Mouse (Mus musculus): ENCODE results near the gene Epn3. TPM values are rescaled to one million over a fixed set of nuclear protein-coding genes. Genes with fewer than 3 reads are reported as not detected.

Gene Epn3
- polyA plus RNA-seq, 1 experiment = 0.05 TPM

- H3K36me3 ChIP-seq (ENCODE audit: control insufficient read depth, insufficient read depth) = no peaks in the 10 kb centered on the region
- peaks cover 24% of the 10 kb centered on the region for H3K27me3 ChIP-seq (ENCODE audit: control insufficient read depth, insufficient read depth, insufficient read length)
- no peak overlapping the region for H3ac ChIP-seq (ENCODE audit: control insufficient read depth, insufficient read length)
- H3K79me2 ChIP-seq (ENCODE audit: control insufficient read depth, insufficient read depth) = no peaks in the 10 kb centered on the region
- H3K4me3 ChIP-seq = no peak overlapping the region
- no peak overlapping the region for H3K4me2 ChIP-seq (ENCODE audit: low read depth)
- no peak for TF ChIP-seq REST (IDR thresholded peaks at IDR 0.05; ENCODE audit: insufficient read depth, insufficient read length)
- no peak for TF ChIP-seq SRF (IDR thresholded peaks at IDR 0.05; ENCODE audit: control insufficient read depth, insufficient read length, low read depth)
- no peak for TF ChIP-seq MYOG (IDR thresholded peaks at IDR 0.05; ENCODE audit: control insufficient read depth in 1 of 3, insufficient read depth in 1 of 3, insufficient read length in 2 of 3, low read depth in 2 of 3)
- no peak for TF ChIP-seq TCF12 (IDR thresholded peaks at IDR 0.05; ENCODE audit: insufficient read depth, poor library complexity, severe bottlenecking)
- no peak for TF ChIP-seq TCF3 (IDR thresholded peaks at IDR 0.05; ENCODE audit: insufficient read length, low read depth)
- no peak for TF ChIP-seq MYOD1 (IDR thresholded peaks at IDR 0.05; ENCODE audit: control insufficient read depth in 1 of 3, insufficient read length in 2 of 3, low read depth in 2 of 3)
- no peak for TF ChIP-seq POLR2A (IDR thresholded peaks at IDR 0.05; ENCODE audit: insufficient read length, low read depth)
- no peak for TF ChIP-seq MAX (IDR thresholded peaks at IDR 0.05; ENCODE audit: low read depth)
- no peak for TF ChIP-seq POLR2AphosphoS2 (IDR thresholded peaks at IDR 0.05; ENCODE audit: insufficient read length, low read depth)
- TF ChIP-seq E2F4 (IDR thresholded peaks at IDR 0.05; ENCODE audit: insufficient read depth) = no peak
These were observed 31.2 kb downstream of the Epn3 start for GRCm38 (mm10) chr11:94468582-94469064.

DNA sequence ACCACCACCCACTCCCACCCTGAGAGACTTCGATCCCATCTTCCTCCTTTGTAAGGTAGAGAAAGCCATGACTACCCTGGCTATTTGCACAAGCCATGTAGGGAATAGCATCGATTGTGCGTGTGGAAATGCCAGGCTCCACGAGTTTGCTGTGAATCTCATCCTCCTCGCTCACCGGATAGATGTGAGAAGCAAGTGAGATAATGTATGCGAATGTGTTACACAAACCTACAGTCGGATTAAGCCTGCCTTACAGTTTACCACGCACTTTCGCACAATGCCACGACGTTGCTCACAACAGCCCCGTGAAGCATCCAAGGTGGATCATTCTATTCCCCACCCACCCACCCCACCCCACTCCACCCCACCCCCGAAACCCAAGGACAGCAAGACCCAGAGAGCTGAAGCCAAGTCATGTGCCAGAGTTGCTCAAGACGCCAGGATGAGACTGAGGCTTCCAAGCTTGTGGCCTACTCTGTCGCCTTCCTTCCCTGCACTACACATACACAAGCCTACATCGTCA is 33.4 kb downstream of the Epn3 start:
- H3K36me3 ChIP-seq (ENCODE audit: control insufficient read depth, insufficient read depth) = no peaks in the 10 kb centered on the region
- no peak overlapping the region for H3K4me2 ChIP-seq (ENCODE audit: low read depth)
- TF ChIP-seq SRF (IDR thresholded peaks at IDR 0.05; ENCODE audit: control insufficient read depth, insufficient read length, low read depth) (no peak), TCF3 (IDR thresholded peaks at IDR 0.05; ENCODE audit: insufficient read length, low read depth) (no peak)
- no peak overlapping the region for H3ac ChIP-seq (ENCODE audit: control insufficient read depth, insufficient read length)
- H3K27me3 ChIP-seq (ENCODE audit: control insufficient read depth, insufficient read depth, insufficient read length) = peaks cover 10% of the 10 kb centered on the region
- no peaks in the 10 kb centered on the region for H3K79me2 ChIP-seq (ENCODE audit: control insufficient read depth, insufficient read depth)
- no peak overlapping the region for H3K4me3 ChIP-seq

- Histone ChIP-seq H3K79me2 (ENCODE audit: control insufficient read depth, insufficient read depth) (no peaks in the 10 kb centered on the region), H3K36me3 (ENCODE audit: control insufficient read depth, insufficient read depth) (no peaks in the 10 kb centered on the region), H3K4me3 (no peak overlapping the region), H3ac (ENCODE audit: control insufficient read depth, insufficient read length) (no peak overlapping the region), H3K27me3 (ENCODE audit: control insufficient read depth, insufficient read depth, insufficient read length) (peaks cover 16% of the 10 kb centered on the region), H3K4me2 (ENCODE audit: low read depth) (no peak overlapping the region)
- TF ChIP-seq MAX (IDR thresholded peaks at IDR 0.05; ENCODE audit: low read depth) (no peak), CEBPB (IDR thresholded peaks at IDR 0.05; ENCODE audit: insufficient read depth, poor library complexity, severe bottlenecking) (no peak), E2F4 (IDR thresholded peaks at IDR 0.05; ENCODE audit: insufficient read depth) (no peak)
These were observed 35.6 kb downstream of the Epn3 start for GRCm38 (mm10) chr11:94464170-94464569.

GRCm38 (mm10) chr11:94461856-94462255 is 37.9 kb downstream of the Epn3 start:
- TF ChIP-seq REST (IDR thresholded peaks at IDR 0.05; ENCODE audit: insufficient read depth, insufficient read length) (no peak), TCF12 (IDR thresholded peaks at IDR 0.05; ENCODE audit: insufficient read depth, poor library complexity, severe bottlenecking) (no peak), TCF3 (IDR thresholded peaks at IDR 0.05; ENCODE audit: insufficient read length, low read depth) (no peak), POLR2A (IDR thresholded peaks at IDR 0.05; ENCODE audit: insufficient read length, low read depth) (no peak), CEBPB (IDR thresholded peaks at IDR 0.05; ENCODE audit: insufficient read depth, poor library complexity, severe bottlenecking) (no peak), MYOG (IDR thresholded peaks at IDR 0.05; ENCODE audit: control insufficient read depth in 1 of 3, insufficient read depth in 1 of 3, insufficient read length in 2 of 3, low read depth in 2 of 3) (no peak), E2F4 (IDR thresholded peaks at IDR 0.05; ENCODE audit: insufficient read depth) (no peak)
- Histone ChIP-seq H3ac (ENCODE audit: control insufficient read depth, insufficient read length) (no peak overlapping the region), H3K4me3 (no peak overlapping the region), H3K36me3 (ENCODE audit: control insufficient read depth, insufficient read depth) (no peaks in the 10 kb centered on the region), H3K79me2 (ENCODE audit: control insufficient read depth, insufficient read depth) (no peaks in the 10 kb centered on the region), H3K27me3 (ENCODE audit: control insufficient read depth, insufficient read depth, insufficient read length) (peaks cover 39% of the 10 kb centered on the region), H3K4me2 (ENCODE audit: low read depth) (no peak overlapping the region)

- H3K27me3 ChIP-seq (ENCODE audit: control insufficient read depth, insufficient read depth, insufficient read length) = peaks cover 54% of the 10 kb centered on the region
- TF ChIP-seq POLR2A (IDR thresholded peaks at IDR 0.05; ENCODE audit: insufficient read length, low read depth) = no peak
- no peak for TF ChIP-seq MAX (IDR thresholded peaks at IDR 0.05; ENCODE audit: low read depth)
- no peak for TF ChIP-seq E2F4 (IDR thresholded peaks at IDR 0.05; ENCODE audit: insufficient read depth)
- TF ChIP-seq SRF (IDR thresholded peaks at IDR 0.05; ENCODE audit: control insufficient read depth, insufficient read length, low read depth) = no peak
- TF ChIP-seq MYOD1 (IDR thresholded peaks at IDR 0.05; ENCODE audit: control insufficient read depth in 1 of 3, insufficient read length in 2 of 3, low read depth in 2 of 3) = no peak
- TF ChIP-seq TCF12 (IDR thresholded peaks at IDR 0.05; ENCODE audit: insufficient read depth, poor library complexity, severe bottlenecking) = no peak
- no peak for TF ChIP-seq POLR2AphosphoS2 (IDR thresholded peaks at IDR 0.05; ENCODE audit: insufficient read length, low read depth)
- no peak for TF ChIP-seq MYOG (IDR thresholded peaks at IDR 0.05; ENCODE audit: control insufficient read depth in 1 of 3, insufficient read depth in 1 of 3, insufficient read length in 2 of 3, low read depth in 2 of 3)
- no peak for TF ChIP-seq USF1 (IDR thresholded peaks at IDR 0.05; ENCODE audit: low read depth)
- no peak for TF ChIP-seq TCF3 (IDR thresholded peaks at IDR 0.05; ENCODE audit: insufficient read length, low read depth)
- no peak for TF ChIP-seq CEBPB (IDR thresholded peaks at IDR 0.05; ENCODE audit: insufficient read depth, poor library complexity, severe bottlenecking)
- TF ChIP-seq REST (IDR thresholded peaks at IDR 0.05; ENCODE audit: insufficient read depth, insufficient read length) = no peak
- no peaks in the 10 kb centered on the region for H3K36me3 ChIP-seq (ENCODE audit: control insufficient read depth, insufficient read depth)
- H3ac ChIP-seq (ENCODE audit: control insufficient read depth, insufficient read length) = no peak overlapping the region
- H3K4me2 ChIP-seq (ENCODE audit: low read depth) = no peak overlapping the region
- H3K4me3 ChIP-seq = no peak overlapping the region
- no peaks in the 10 kb centered on the region for H3K79me2 ChIP-seq (ENCODE audit: control insufficient read depth, insufficient read depth)
These were observed 42.8 kb downstream of the Epn3 start for GRCm38 (mm10) chr11:94457001-94457400.

Measured in myocyte (in vitro differentiated cells).